Mouse (Mus musculus) fibroblast of lung, adult 2 months (primary cell): Measurements from ENCODE around the gene Max.

Source experiments
- DNase-seq: peaks from one replicate; pipeline ENCODE4 v3.0.0-alpha.2; 2011; ENCODE audit warnings: low read depth

The Max gene

DNA sequence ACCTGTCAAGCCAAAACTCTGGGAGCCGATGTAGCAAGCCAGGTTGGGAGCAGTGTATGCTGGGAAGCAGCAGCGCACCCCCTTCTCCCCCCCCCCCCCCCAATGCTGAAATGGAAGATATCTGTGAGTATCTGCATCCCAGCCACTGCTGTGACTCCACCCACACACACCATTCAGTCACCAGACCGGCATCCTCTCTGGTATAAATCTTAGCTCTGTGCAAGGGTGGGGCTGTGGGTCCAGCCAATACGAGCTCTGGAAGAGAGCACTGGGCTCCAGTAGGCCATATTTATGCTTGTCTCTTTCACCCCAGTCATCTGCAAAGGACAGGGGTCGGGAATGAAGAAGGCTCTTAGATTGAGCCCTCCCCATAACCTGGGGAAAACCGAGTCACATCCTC lies 41.6 kb downstream of the Max start:
- DNase-seq, result no peak

- DNase-seq, result no peak
These were observed 43.1 kb downstream of the Max start for GRCm38 (mm10) chr12:76918855-76919254.

DNA sequence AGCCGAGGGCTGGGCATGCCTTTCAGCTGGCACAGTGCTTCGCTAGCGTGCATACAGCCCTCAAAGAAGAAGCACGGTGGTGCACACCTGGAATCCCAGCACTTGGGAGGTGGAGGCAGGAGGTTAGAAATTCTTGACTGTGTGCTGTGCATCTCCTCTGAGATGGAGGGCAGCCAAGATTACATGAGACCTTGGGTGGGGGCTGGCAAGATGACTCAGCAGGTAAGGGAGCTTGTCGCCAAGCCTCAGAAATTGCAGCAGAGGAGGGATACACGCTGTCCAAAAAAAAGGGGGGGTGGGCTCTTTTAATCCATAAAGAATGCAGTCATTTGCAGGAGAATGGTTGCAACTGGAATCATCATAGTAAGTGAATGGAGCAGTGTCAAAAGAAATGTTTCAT lies 43.9 kb downstream of the Max start:
- DNase-seq, result no peak

GRCm38 (mm10) chr12:76916163-76916562 lies 45.8 kb downstream of the Max start:
- DNase-seq, result no peak

GRCm38 (mm10) chr12:76912193-76912592 lies 49.8 kb downstream of the Max start:
- DNase-seq, result no peak

DNA sequence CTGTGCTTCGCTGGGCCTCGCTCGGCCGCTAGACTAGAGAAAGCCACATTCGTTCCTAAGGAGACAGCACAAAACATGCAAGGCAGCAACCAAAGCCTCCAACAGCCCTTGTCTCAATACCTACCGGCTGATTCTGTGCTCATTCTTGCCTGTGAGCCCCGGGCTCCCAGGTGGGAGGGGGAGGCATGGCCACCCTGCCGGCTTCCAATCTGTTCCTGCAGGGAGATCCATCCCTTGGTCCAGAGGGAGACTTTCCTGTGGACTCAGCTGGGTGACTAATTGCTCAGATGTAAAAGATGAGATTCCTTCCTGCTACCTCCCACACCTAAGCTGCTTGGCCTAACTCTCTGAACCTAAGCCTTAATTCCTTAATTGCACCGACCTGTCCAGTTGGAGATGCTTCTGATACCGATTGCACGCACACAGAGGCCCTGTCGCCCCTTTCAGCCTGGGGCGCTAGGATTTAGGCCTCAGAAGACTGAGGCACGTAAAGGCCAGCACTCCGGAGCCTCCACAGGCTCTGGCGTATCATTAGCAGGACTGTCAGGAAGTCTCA lies 50.8 kb downstream of the Max start:
- DNase-seq, result no peak

DNA sequence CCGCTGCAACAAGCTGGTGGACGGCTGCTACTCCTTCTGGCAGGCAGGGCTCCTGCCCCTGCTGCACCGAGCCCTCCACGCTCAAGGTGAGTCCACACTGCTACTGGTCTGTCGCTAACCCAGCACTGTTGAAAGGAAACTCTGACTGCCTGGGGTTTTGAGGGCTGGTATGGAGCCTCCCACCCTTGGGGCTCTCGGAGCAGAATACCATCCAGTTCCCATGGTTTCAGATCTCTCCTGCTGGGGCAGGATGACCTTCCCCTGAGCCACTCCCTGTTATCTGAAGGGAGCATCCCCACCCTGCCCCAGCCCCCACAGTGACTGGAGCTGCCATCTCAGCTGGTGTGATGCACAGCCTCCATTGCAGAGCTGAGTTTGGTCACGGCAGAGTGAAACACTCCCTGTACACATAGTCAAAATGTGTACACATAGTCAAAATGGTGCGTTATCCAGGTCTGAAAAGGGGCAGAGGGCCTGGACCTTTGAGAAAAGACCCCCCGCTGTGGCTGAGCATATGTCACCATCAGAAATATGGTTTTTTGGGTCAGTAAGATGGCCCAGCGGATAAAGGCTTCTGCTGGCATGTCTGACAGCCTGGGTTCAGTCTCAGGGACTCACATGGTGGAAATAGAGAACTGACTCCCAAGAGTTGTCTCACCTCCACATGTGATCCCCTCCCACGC lies 51.6 kb downstream of the Max start:
- DNase-seq, result no peak

- DNase-seq, result no peak
These were observed 52.8 kb downstream of the Max start for GRCm38 (mm10) chr12:76909218-76909617.

- DNase-seq, result no peak
These were observed 55.7 kb downstream of the Max start for GRCm38 (mm10) chr12:76906278-76906677.

- no peak for DNase-seq
These were observed 60.3 kb downstream of the Max start for GRCm38 (mm10) chr12:76901508-76902294.

GRCm38 (mm10) chr12:76899261-76899975 lies 62.6 kb downstream of the Max start:
- no peak for DNase-seq

- no peak for DNase-seq
These were observed 63.9 kb downstream of the Max start for GRCm38 (mm10) chr12:76898141-76898540.

DNA sequence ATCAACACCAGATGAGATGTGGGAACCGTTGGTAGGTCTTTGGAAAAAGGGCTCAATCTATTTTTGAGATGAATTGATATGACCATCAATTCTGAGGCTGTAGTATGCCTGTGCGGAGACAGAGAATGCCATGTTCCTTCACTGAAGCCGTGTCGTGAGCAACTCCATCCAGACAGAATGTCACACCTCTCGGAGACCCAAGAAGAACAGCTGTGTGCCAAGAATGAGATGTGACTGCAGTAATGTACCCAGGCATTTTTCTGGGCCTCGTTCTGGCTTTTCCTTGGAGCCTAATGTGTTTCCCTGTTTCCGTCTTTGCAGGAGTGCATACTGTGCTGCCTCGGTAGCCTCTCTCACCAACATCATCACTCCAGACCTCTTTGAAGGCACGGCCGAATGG lies 65.0 kb downstream of the Max start:
- no peak for DNase-seq

DNA sequence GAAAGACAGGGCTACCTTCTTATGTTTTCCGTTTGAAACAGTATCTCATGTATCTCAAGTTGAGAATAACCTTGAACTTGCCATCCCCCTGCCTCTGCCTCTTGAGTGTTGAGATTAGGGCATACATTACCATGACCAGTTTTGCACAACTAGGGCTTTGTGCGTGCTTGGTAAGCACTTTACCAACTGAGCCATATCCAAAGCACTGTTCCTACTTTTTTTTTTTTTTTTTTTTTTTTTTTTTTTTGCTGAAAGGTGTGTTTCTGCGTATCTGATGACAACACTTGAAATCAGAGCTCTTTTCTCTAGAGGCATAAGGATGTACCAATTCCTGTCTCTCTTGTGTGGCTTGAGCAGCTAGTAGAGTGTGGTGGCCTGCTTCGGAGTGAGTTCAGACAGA lies 65.4 kb downstream of the Max start:
- DNase-seq, result no peak

- DNase-seq, result no peak
These were observed 66.2 kb downstream of the Max start for GRCm38 (mm10) chr12:76895777-76896176.

DNA sequence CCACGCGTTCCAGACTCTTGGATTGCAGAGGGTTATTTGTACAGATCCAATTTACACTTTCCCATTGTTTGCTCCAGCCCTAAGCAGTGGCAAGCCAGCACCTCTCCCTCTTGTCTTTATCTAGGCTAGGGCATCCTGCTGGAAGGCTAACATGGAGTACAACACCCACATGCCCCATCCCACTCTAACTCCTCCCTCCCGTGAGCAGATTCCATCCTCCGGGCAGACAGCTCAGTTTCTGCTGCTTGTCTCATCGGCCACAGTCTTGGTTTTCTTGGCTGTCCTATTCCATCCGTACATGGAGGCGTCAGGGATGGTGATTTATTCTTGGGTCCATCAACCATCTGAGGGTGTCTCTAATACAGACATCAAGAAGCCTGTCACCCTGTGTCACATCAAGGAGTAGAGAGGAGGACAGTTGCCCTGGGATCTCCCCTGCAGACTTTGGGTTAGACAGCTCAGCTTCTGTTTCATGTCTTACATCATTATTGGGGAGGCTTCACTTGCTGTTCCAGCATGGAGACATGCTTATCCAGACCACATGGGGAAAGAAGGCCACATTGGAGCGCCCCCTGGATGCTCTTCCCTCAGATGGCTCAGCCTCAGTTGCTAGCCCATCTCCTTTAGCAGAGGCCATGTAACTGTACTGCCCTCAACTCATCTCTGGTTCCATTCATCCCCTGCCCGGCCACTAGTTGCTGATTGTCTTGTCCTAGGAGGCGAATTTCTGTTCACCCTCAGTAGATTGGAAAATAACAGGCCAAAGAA lies 67.0 kb downstream of the Max start:
- no peak for DNase-seq

DNA sequence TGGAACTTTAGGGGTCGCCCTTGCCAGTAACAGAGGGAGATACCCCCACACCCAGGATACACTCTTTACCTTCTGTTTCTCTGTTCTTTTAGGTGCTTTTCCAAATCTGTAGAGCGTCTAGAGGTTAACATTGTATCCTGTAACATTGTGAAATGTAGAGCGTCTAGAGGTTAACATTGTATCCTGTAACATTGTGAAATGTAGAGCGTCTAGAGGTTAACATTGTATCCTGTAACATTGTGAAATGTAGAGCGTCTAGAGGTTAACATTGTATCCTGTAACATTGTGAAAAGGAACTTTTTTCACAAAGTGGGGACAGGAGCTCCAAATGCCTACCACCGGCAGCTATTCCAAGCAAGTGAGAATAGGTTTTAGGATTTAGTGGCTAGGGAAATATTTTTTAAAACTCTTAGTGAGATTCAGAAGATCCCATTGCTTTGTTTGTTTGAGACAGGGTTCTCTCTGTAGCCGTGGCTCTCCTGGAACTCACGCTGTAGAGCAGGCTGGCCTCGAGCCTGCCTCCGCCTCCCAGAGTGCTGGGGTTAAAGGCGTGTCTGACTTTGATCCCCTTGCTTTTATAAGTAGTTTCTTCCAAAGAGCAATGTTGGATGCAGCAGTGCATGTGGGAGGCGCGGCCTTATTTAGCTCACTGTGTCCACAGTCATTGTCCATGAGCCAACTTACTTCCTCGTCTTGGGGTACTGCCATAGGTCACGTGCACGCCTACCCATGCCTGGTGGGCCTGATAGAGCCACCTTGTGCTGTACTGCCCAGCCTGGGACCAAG lies 68.9 kb downstream of the Max start:
- DNase-seq, result no peak

- no peak for DNase-seq
These were observed 70.8 kb downstream of the Max start for GRCm38 (mm10) chr12:76891160-76891559.

DNA sequence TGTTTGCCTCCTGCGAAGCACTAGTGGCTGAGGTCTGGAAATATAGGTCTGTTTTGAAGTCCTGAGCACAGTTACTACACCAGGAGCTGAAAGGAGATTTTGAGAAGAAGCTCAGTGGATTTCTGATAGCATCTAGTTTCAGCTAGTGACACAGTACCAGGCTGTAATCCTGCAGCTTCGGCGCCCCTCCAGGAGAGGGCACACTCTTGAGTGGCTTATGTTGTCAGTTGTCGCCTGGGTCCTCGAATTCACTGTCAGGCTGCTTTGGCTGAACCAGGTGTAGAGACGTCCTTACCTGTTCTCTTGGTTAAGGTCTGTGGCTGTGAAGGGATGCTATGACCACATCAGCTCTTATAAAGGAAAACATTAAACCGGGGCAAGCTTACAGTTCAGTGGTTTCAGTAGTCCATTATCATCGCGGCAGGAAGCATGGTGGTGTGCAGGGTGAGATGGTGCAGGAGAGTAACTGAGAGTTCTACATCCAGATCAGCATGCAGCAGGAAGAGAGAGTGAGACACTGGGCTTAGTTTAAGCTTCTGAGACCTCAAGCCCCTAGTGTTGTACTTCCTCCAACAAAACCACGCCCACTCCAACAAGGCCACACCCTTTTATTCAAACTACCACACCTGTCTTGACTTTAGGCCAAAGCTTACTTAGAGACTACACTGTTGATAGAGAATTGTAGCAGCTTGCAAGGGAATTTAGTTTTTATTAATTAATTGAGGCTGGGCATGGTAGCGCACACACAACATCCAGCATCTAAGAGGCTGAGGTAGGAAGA lies 72.4 kb downstream of the Max start:
- DNase-seq, result no peak

DNA sequence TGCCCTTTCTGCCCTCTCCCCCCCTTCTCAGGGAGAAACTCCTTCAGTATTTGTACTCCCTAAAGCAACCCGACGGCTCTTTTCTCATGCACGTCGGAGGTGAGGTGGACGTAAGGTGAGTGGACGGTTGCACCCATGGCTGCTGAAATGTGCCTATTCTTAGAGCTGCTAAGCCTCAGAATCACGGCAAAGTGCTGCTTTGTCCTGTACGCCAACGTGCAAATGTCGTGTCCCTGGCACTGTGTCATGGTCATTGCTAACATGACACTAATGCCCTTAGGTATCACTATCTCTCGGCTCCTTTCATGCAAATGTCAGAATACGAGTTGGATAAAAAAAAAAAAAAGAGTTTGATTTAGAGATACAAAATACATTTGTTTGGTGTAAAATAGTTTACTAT lies 74.1 kb downstream of the Max start:
- DNase-seq, result no peak
